Mouse (Mus musculus) liver, embryonic 11.5 days (tissue): ENCODE results near the gene Ak5. TPM values are rescaled to one million over a fixed set of nuclear protein-coding genes. Genes with fewer than 3 reads are reported as not detected.

Source experiments
- ATAC-seq: fragments of 200-750 bp; cut with Nextera tagmentation; replicated peaks from 2 replicates; pipeline ENCODE4 v1.8.0; 2017; ENCODE audit warnings: moderate number of reproducible peaks, mild to moderate bottlenecking, moderate TSS enrichment, moderate library complexity; ENCODE audit not compliant: low FRiP score
- DNase-seq: peaks from one replicate; pipeline ENCODE4 v3.0.0-alpha.2; 2017; ENCODE audit warnings: low spot score
- H3K27ac ChIP-seq: fragments of 300-500 bp; sonication (generic); 2 replicates; pipeline ENCODE4 v1.5.1; 2014; ENCODE audit warnings: mild to moderate bottlenecking, low read depth, low read length, control low read depth
- H3K27me3 ChIP-seq: fragments of 300-500 bp; sonication (generic); replicated peaks from 2 replicates; pipeline ENCODE4 v1.6.1; 2014; ENCODE audit warnings: low read length, mixed read lengths; ENCODE audit not compliant: control insufficient read depth, insufficient read depth
- H3K36me3 ChIP-seq: fragments of 300-500 bp; sonication (generic); 2 replicates; pipeline ENCODE4 v1.6.1; 2014; ENCODE audit warnings: mild to moderate bottlenecking, low read length, moderate library complexity, mixed read lengths; ENCODE audit not compliant: control insufficient read depth, insufficient read depth
- H3K4me1 ChIP-seq: fragments of 300-500 bp; sonication (generic); replicated peaks from 2 replicates; pipeline ENCODE4 v1.6.1; 2014; ENCODE audit warnings: low read length, mixed read lengths; ENCODE audit not compliant: control insufficient read depth, insufficient read depth
- H3K4me2 ChIP-seq: fragments of 300-500 bp; sonication (generic); 2 replicates; pipeline ENCODE4 v1.6.1; 2014; ENCODE audit warnings: mild to moderate bottlenecking, control low read depth, moderate library complexity
- H3K4me3 ChIP-seq: fragments of 300-500 bp; sonication (generic); 2 replicates; pipeline ENCODE4 v1.5.1; 2014; ENCODE audit warnings: low read depth, low read length, control low read depth
- H3K9ac ChIP-seq: fragments of 300-500 bp; sonication (generic); 2 replicates; pipeline ENCODE4 v1.6.1; 2014; ENCODE audit warnings: low read depth, low read length, control low read depth
- H3K9me3 ChIP-seq: fragments of 300-500 bp; sonication (generic); 2 replicates; pipeline ENCODE4 v1.6.1; 2016; ENCODE audit warnings: low read length, inconsistent platforms, mixed read lengths; ENCODE audit not compliant: control insufficient read depth
- WGBS: fragments of 180-500 bp; shearing (Covaris S2); extraction: QIAGEN DNeasy Blood & Tissue Kit; methylation state at CpG from one replicate; pipeline ENCODE4 v1.1.7; 2014; 5-methylcytosine and 5-hydroxymethylcytosine counted together
- polyA plus RNA-seq: library from polyadenylated mRNA; unstranded; fragments of >200 nt; fragmentation: Nextera tagmentation; extraction: Ambion mirVana; gene quantifications from 2 replicates; pipeline ENCODE4 v1.2.1, GENCODE M21; 2014

Ak5 gene
- polyA plus RNA-seq, 1 experiment from 2014 or later: 3.5 TPM

- 56% methylated on average over 11 of the region's 11 CpGs for WGBS
Observed at GRCm38 (mm10) chr3:152529058-152529972, 138.8 kb downstream of the Ak5 start.

GRCm38 (mm10) chr3:152526721-152527120 lies 141.4 kb downstream of the Ak5 start:
- H3K9me3 ChIP-seq: no peaks in the 10 kb centered on the region
- no peak overlapping the region for H3K27ac ChIP-seq
- DNase-seq: no peak
- no peak overlapping the region for H3K4me2 ChIP-seq
- no peaks in the 10 kb centered on the region for H3K36me3 ChIP-seq
- H3K4me1 ChIP-seq: peaks cover 3% of the 10 kb centered on the region; the same call in 1 of the 2 replicates
- H3K27me3 ChIP-seq: no peaks in the 10 kb centered on the region
- 79% methylated on average over 8 of the region's 8 CpGs for WGBS
- no peak overlapping the region for H3K9ac ChIP-seq
- no peak for ATAC-seq
- no peak overlapping the region for H3K4me3 ChIP-seq

More at GRCm38 (mm10) chr3:152529058-152529972, 138.8 kb downstream of the Ak5 start:
- Histone ChIP-seq H3K4me1 (peaks cover 3% of the 10 kb centered on the region; the same call in 1 of the 2 replicates), H3K9me3 (no peaks in the 10 kb centered on the region), H3K4me2 (no peak overlapping the region), H3K27ac (no peak overlapping the region), H3K4me3 (no peak overlapping the region), H3K27me3 (no peaks in the 10 kb centered on the region), H3K36me3 (no peaks in the 10 kb centered on the region), H3K9ac (no peak overlapping the region)
- ATAC-seq (peak; percentile 39), DNase-seq (no peak)

- Histone ChIP-seq H3K9ac (no peak overlapping the region), H3K27me3 (no peaks in the 10 kb centered on the region), H3K36me3 (no peaks in the 10 kb centered on the region), H3K4me2 (no peak overlapping the region), H3K9me3 (no peaks in the 10 kb centered on the region), H3K4me1 (no peaks in the 10 kb centered on the region), H3K4me3 (no peak overlapping the region), H3K27ac (no peak overlapping the region)
- ATAC-seq (no peak), DNase-seq (no peak)
- 62% methylated on average over 4 of the region's 4 CpGs for WGBS
Observed at GRCm38 (mm10) chr3:152523315-152523638, 144.9 kb downstream of the Ak5 start.

- Histone ChIP-seq H3K9me3 (no peaks in the 10 kb centered on the region), H3K4me2 (no peak overlapping the region), H3K36me3 (no peaks in the 10 kb centered on the region), H3K9ac (no peak overlapping the region), H3K27me3 (no peaks in the 10 kb centered on the region), H3K27ac (no peak overlapping the region), H3K4me3 (no peak overlapping the region), H3K4me1 (no peaks in the 10 kb centered on the region)
- ATAC-seq (no peak), DNase-seq (no peak)
- 63% methylated on average over 6 of the region's 6 CpGs for WGBS
Observed at GRCm38 (mm10) chr3:152522634-152523314, 145.4 kb downstream of the Ak5 start.

GRCm38 (mm10) chr3:152521054-152521453 lies 147.1 kb downstream of the Ak5 start:
- H3K9ac ChIP-seq: no peak overlapping the region
- H3K27me3 ChIP-seq: no peaks in the 10 kb centered on the region
- ATAC-seq (no peak), DNase-seq (no peak)
- 82% methylated on average over 7 of the region's 7 CpGs for WGBS
- no peaks in the 10 kb centered on the region for H3K9me3 ChIP-seq
- no peak overlapping the region for H3K4me3 ChIP-seq
- no peak overlapping the region for H3K4me2 ChIP-seq
- no peaks in the 10 kb centered on the region for H3K4me1 ChIP-seq
- no peak overlapping the region for H3K27ac ChIP-seq
- no peaks in the 10 kb centered on the region for H3K36me3 ChIP-seq

- Histone ChIP-seq H3K4me2 (no peak overlapping the region), H3K36me3 (no peaks in the 10 kb centered on the region), H3K4me3 (no peak overlapping the region), H3K4me1 (no peaks in the 10 kb centered on the region), H3K27ac (no peak overlapping the region), H3K9me3 (no peaks in the 10 kb centered on the region), H3K27me3 (no peaks in the 10 kb centered on the region), H3K9ac (no peak overlapping the region)
- ATAC-seq (no peak), DNase-seq (no peak)
- 75% methylated on average over 3 of the region's 3 CpGs for WGBS
Observed at GRCm38 (mm10) chr3:152520074-152520473, 148.1 kb downstream of the Ak5 start.

- no peaks in the 10 kb centered on the region for H3K4me1 ChIP-seq
- no peaks in the 10 kb centered on the region for H3K27me3 ChIP-seq
- H3K27ac ChIP-seq: no peak overlapping the region
- no peak overlapping the region for H3K4me3 ChIP-seq
- H3K9me3 ChIP-seq: no peaks in the 10 kb centered on the region
- no peak for DNase-seq
- no peak overlapping the region for H3K4me2 ChIP-seq
- WGBS: 71% methylated on average over 10 of the region's 10 CpGs
- H3K9ac ChIP-seq: no peak overlapping the region
- no peaks in the 10 kb centered on the region for H3K36me3 ChIP-seq
- no peak for ATAC-seq
Observed at GRCm38 (mm10) chr3:152519556-152519955, 148.6 kb downstream of the Ak5 start.

- WGBS: 79% methylated on average over 3 of the region's 3 CpGs
- Histone ChIP-seq H3K27ac (no peak overlapping the region), H3K27me3 (no peaks in the 10 kb centered on the region), H3K4me2 (no peak overlapping the region), H3K36me3 (no peaks in the 10 kb centered on the region), H3K4me1 (no peaks in the 10 kb centered on the region), H3K4me3 (no peak overlapping the region), H3K9me3 (no peaks in the 10 kb centered on the region), H3K9ac (no peak overlapping the region)
- no peak for DNase-seq
- no peak for ATAC-seq
Observed at GRCm38 (mm10) chr3:152516569-152516968, 151.6 kb downstream of the Ak5 start.
